Comparison of ENCODE assay signal across 16 mouse cellular contexts in the genomic region with DNA sequence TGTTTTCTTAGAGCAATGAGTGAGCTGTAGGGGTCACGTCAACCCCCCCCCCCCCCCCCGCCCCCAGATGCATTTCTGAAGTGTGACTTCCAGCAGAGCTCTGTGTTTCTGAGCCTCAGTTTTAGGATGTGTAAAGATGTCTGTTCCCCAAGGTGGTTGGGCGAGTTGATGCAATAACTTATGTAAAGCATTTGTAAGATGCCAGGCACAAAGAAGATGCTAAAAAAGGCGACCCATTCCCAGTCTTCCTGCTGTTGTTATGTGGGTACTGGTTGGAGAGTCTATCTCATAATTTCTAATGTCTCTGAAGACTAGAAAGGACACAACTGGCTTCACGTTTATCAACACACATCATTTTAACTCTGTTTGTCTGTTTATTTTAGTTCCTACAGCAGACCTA.
"Had no signal": no experiment of that assay in that cellular context is flagged by ENCODE, and none has a peak within 500 bp of the region (broad histone marks: within the 10 kb centered on the region; RNA-seq: fewer than 3 reads in every experiment).

No protein-coding gene starts in this region.

- H3K4me3 ChIP-seq: midbrain, embryonic 10.5 days; midbrain, embryonic 12.5 days; myocyte; neural tube, embryonic 13.5 days; neural tube, embryonic 15.5 days had no signal

- DNase-seq: lung, adult 18-20 months; lung, embryonic 14.5 days; lung, postnatal 10 days; lung, postnatal 4 days; midbrain, embryonic 14.5 days; retina, postnatal 1 day; right cerebral cortex, postnatal 14 days; right cerebral cortex, postnatal 4 days; spleen, adult 18-20 months; thymus, adult 2 months; thymus, postnatal 36 days had no signal

- H3K4me1 ChIP-seq: neural tube, embryonic 15.5 days had no signal

- H3K27ac ChIP-seq: midbrain, embryonic 10.5 days; midbrain, embryonic 12.5 days; neural tube, embryonic 13.5 days; neural tube, embryonic 15.5 days had no signal
